Mouse (Mus musculus): ENCODE measurements at regions not wholly inside any gene's neighbourhood (a gene's known extent, or its start where the extent isn't known, plus 50 kb on each side); places are given as distances from the start of the nearest gene placed in this dataset.

DNA sequence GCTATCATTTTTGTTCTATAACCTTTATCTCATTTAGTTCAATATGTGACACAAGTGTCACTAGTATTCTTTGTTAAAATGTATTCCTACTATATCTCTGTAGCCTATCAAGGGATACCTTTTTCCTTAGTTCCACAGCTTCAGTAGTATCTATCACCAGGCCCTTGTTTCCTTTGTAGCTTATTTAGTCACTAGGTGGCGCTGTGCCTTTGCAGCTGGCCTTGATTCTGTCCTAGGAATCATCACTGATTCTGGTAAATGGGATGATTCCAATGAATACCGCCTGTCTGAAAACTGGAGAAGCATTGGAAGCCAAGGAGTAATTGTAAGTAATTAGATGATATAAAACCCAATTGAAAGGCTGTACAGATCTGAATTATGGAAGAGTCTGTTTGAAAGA is 139.3 kb downstream of the Dcaf12l2 start:
- peak; percentile 1 for DNase-seq
